ENCODE assay signal across 22 mouse cellular contexts in genomic region chr4:22196501-22196900, GRCm38 (mm10).
DNase-seq lines count a peak whose midpoint lies in the region; ATAC-seq and TF ChIP-seq lines count a peak whose summit lies in the region.
"Had no signal": no experiment of that assay in that cellular context is flagged by ENCODE, and none has a peak within 500 bp of the region (broad histone marks: within the 10 kb centered on the region; RNA-seq: fewer than 3 reads in every experiment).

No protein-coding gene starts in this region.

- TF ChIP-seq CTCF in hindbrain, postnatal 0 days (IDR thresholded peaks at IDR 0.05; ENCODE audit: low read depth): no peak
- TF ChIP-seq CTCF in lung, embryonic 14.5 days (IDR thresholded peaks at IDR 0.05; ENCODE audit: low read depth): no peak
- TF ChIP-seq CTCF in lung, postnatal 0 days (IDR thresholded peaks at IDR 0.05): no peak
- no peak for TF ChIP-seq CTCF in brain, embryonic 14.5 days (IDR thresholded peaks at IDR 0.05; ENCODE audit: borderline replicate concordance, extremely low read depth, insufficient read depth, insufficient read length)

- ATAC-seq in hindbrain, postnatal 0 days: no peak
- no peak for ATAC-seq in lung, embryonic 14.5 days (ENCODE audit: insufficient read depth)
- ATAC-seq in lung, postnatal 0 days: no peak
- ATAC-seq: forebrain, postnatal 0 days; intestine, embryonic 15.5 days had no signal

- TF ChIP-seq POLR2A in brain, embryonic 14.5 days (IDR thresholded peaks at IDR 0.05; ENCODE audit: borderline replicate concordance, extremely low read depth, insufficient read depth, insufficient read length, poor library complexity, severe bottlenecking): no peak

- H3K27me3 ChIP-seq in hindbrain, postnatal 0 days (ENCODE audit: insufficient read depth, low read length): no peaks in the 10 kb centered on the region
- H3K27me3 ChIP-seq in hindbrain, embryonic 10.5 days (ENCODE audit: insufficient read depth, poor library complexity, severe bottlenecking): no peaks in the 10 kb centered on the region
- H3K27me3 ChIP-seq in lung, embryonic 14.5 days (ENCODE audit: insufficient read depth, low read length): no peaks in the 10 kb centered on the region
- H3K27me3 ChIP-seq in lung, postnatal 0 days (replicated peaks; ENCODE audit: insufficient read depth, low read length): no peaks in the 10 kb centered on the region
- H3K27me3 ChIP-seq: embryonic facial prominence, embryonic 12.5 days; hindbrain, embryonic 13.5 days; intestine, embryonic 15.5 days; limb, embryonic 13.5 days; midbrain, embryonic 12.5 days had no signal

- H3K36me3 ChIP-seq in hindbrain, postnatal 0 days (ENCODE audit: insufficient read depth, low read length): no peaks in the 10 kb centered on the region
- no peaks in the 10 kb centered on the region for H3K36me3 ChIP-seq in hindbrain, embryonic 10.5 days
- H3K36me3 ChIP-seq in lung, embryonic 14.5 days (ENCODE audit: insufficient read depth): no peaks in the 10 kb centered on the region
- no peaks in the 10 kb centered on the region for H3K36me3 ChIP-seq in lung, postnatal 0 days (ENCODE audit: insufficient read depth, low read length)
- H3K36me3 ChIP-seq: embryonic facial prominence, embryonic 12.5 days; heart, embryonic 10.5 days; hindbrain, embryonic 13.5 days; intestine, embryonic 15.5 days; limb, embryonic 13.5 days; midbrain, embryonic 12.5 days had no signal

- no peak overlapping the region for H3K27ac ChIP-seq in hindbrain, postnatal 0 days
- no peak overlapping the region for H3K27ac ChIP-seq in hindbrain, embryonic 10.5 days
- no peak overlapping the region for H3K27ac ChIP-seq in lung, embryonic 14.5 days (ENCODE audit: low read depth)
- H3K27ac ChIP-seq in lung, postnatal 0 days (ENCODE audit: low read length): no peak overlapping the region
- H3K27ac ChIP-seq: embryonic facial prominence, embryonic 12.5 days; gastrocnemius, adult 2 months; heart, embryonic 10.5 days; hindbrain, embryonic 13.5 days; intestine, embryonic 15.5 days; limb, embryonic 13.5 days; liver, embryonic 14.5 days; midbrain, embryonic 12.5 days had no signal

- H3K4me2 ChIP-seq in hindbrain, postnatal 0 days (ENCODE audit: low read depth, low read length): no peak overlapping the region
- H3K4me2 ChIP-seq in lung, embryonic 14.5 days: no peak overlapping the region
- H3K4me2 ChIP-seq in lung, postnatal 0 days (replicated peaks; ENCODE audit: low read depth, low read length): no peak overlapping the region
- H3K4me2 ChIP-seq: embryonic facial prominence, embryonic 12.5 days; hindbrain, embryonic 13.5 days; intestine, embryonic 15.5 days; limb, embryonic 13.5 days; midbrain, embryonic 12.5 days had no signal

- no peak for TF ChIP-seq EP300 in lung, postnatal 0 days (IDR thresholded peaks at IDR 0.05)

- no peak overlapping the region for H3K9ac ChIP-seq in hindbrain, postnatal 0 days (replicated peaks; ENCODE audit: low read length)
- no peak overlapping the region for H3K9ac ChIP-seq in lung, embryonic 14.5 days
- H3K9ac ChIP-seq in lung, postnatal 0 days (replicated peaks; ENCODE audit: low read depth): no peak overlapping the region
- H3K9ac ChIP-seq: embryonic facial prominence, embryonic 12.5 days; forebrain, postnatal 0 days; hindbrain, embryonic 13.5 days; intestine, embryonic 15.5 days; limb, embryonic 13.5 days; liver, embryonic 14.5 days; midbrain, embryonic 12.5 days had no signal

- 51% methylated on average over 3 of the region's 3 CpGs for WGBS in hindbrain, postnatal 0 days
- 89% methylated on average over 3 of the region's 3 CpGs for WGBS in hindbrain, embryonic 10.5 days
- WGBS in lung, embryonic 14.5 days: 53% methylated on average over 3 of the region's 3 CpGs
- 46% methylated on average over 3 of the region's 3 CpGs for WGBS in lung, postnatal 0 days

- peak; percentile 23 for DNase-seq in hindbrain, postnatal 0 days (ENCODE audit: low spot score)
- no peak for DNase-seq in hindbrain, embryonic 10.5 days (ENCODE audit: low spot score)
- peak; percentile 36 for DNase-seq in lung, embryonic 14.5 days
- no peak for DNase-seq in lung, postnatal 0 days (ENCODE audit: low spot score)
- peak; percentile 60 for DNase-seq in brain, embryonic 14.5 days (ENCODE audit: low read depth)
- DNase-seq in forelimb bud, embryonic 11.5 days (ENCODE audit: low read depth, low spot score): peak; percentile 79
- no peak for DNase-seq in spleen, adult 12 weeks (ENCODE audit: low spot score)
- DNase-seq: adrenal gland, adult 8-10 months; cerebellum, adult 9-10 months; forebrain, postnatal 0 days; gastrocnemius, adult 2 months; heart, postnatal 10 days; right cerebral cortex, adult 18-20 months; thymus, postnatal 14 days had no signal

- H3K4me1 ChIP-seq in hindbrain, postnatal 0 days (ENCODE audit: insufficient read depth, low read length): no peaks in the 10 kb centered on the region
- no peaks in the 10 kb centered on the region for H3K4me1 ChIP-seq in hindbrain, embryonic 10.5 days (replicated peaks)
- H3K4me1 ChIP-seq in lung, embryonic 14.5 days (ENCODE audit: insufficient read depth): no peaks in the 10 kb centered on the region
- H3K4me1 ChIP-seq in lung, postnatal 0 days (ENCODE audit: insufficient read depth, low read depth, low read length): no peaks in the 10 kb centered on the region
- H3K4me1 ChIP-seq: embryonic facial prominence, embryonic 12.5 days; heart, embryonic 10.5 days; hindbrain, embryonic 13.5 days; intestine, embryonic 15.5 days; midbrain, embryonic 12.5 days had no signal

- H3K4me3 ChIP-seq in hindbrain, postnatal 0 days (ENCODE audit: low read length): no peak overlapping the region
- H3K4me3 ChIP-seq in hindbrain, embryonic 10.5 days: no peak overlapping the region
- H3K4me3 ChIP-seq in lung, embryonic 14.5 days (ENCODE audit: low read depth, low read length): no peak overlapping the region
- no peak overlapping the region for H3K4me3 ChIP-seq in lung, postnatal 0 days (ENCODE audit: low read depth, low read length)
- H3K4me3 ChIP-seq: embryonic facial prominence, embryonic 12.5 days; gastrocnemius, adult 2 months; heart, embryonic 10.5 days; hindbrain, embryonic 13.5 days; intestine, embryonic 15.5 days; limb, embryonic 13.5 days; midbrain, embryonic 12.5 days; myocyte had no signal

- H3K9me3 ChIP-seq in hindbrain, postnatal 0 days (ENCODE audit: low read length): no peaks in the 10 kb centered on the region
- peaks cover 5% of the 10 kb centered on the region; the same call in 1 of the 2 replicates for H3K9me3 ChIP-seq in hindbrain, embryonic 10.5 days
- H3K9me3 ChIP-seq in lung, embryonic 14.5 days (ENCODE audit: low read depth, low read length): no peaks in the 10 kb centered on the region
- no peaks in the 10 kb centered on the region for H3K9me3 ChIP-seq in lung, postnatal 0 days (ENCODE audit: low read length)
- H3K9me3 ChIP-seq: embryonic facial prominence, embryonic 12.5 days; heart, embryonic 10.5 days; hindbrain, embryonic 13.5 days; intestine, embryonic 15.5 days; midbrain, embryonic 12.5 days had no signal

Comparison
In these comparisons a context has a peak if more than half of its experiments do, and no peak if none do; other contexts are left out.
1. DNase-seq: peak in hindbrain, postnatal 0 days (single experiment), lung, embryonic 14.5 days (single experiment), brain, embryonic 14.5 days (single experiment) and forelimb bud, embryonic 11.5 days (single experiment); none in hindbrain, embryonic 10.5 days (single experiment), lung, postnatal 0 days (single experiment) and spleen, adult 12 weeks (single experiment).